Mouse (Mus musculus) hindbrain, embryonic 10.5 days (tissue): ENCODE measurements around the gene Lyrm7. TPM values are rescaled to one million over a fixed set of nuclear protein-coding genes. Genes with fewer than 3 reads are reported as not detected.

ENCODE experiments used
- DNase-seq: peaks from one replicate; pipeline ENCODE4 v3.0.0-alpha.2; 2017; ENCODE audit warnings: low spot score
- H3K27ac ChIP-seq: fragments of 300-500 bp; sonication (generic); 2 replicates; pipeline ENCODE4 v1.5.1; 2016; ENCODE audit warnings: mild to moderate bottlenecking, moderate library complexity
- H3K27me3 ChIP-seq: fragments of 300-500 bp; sonication (generic); 2 replicates; pipeline ENCODE4 v1.6.1; 2016; ENCODE audit warnings: mild to moderate bottlenecking; ENCODE audit not compliant: poor library complexity, insufficient read depth, severe bottlenecking
- H3K36me3 ChIP-seq: fragments of 300-500 bp; sonication (generic); 2 replicates; pipeline ENCODE4 v1.6.1; 2016; ENCODE audit warnings: mild to moderate bottlenecking, moderate library complexity
- H3K4me1 ChIP-seq: fragments of 300-500 bp; sonication (generic); replicated peaks from 2 replicates; pipeline ENCODE4 v1.6.1; 2016; ENCODE audit warnings: mild to moderate bottlenecking
- H3K4me3 ChIP-seq: fragments of 300-500 bp; sonication (generic); 2 replicates; pipeline ENCODE4 v1.5.1; 2016; ENCODE audit warnings: mild to moderate bottlenecking, moderate library complexity
- H3K9me3 ChIP-seq: fragments of 300-500 bp; sonication (generic); 2 replicates; pipeline ENCODE4 v1.6.1; 2016; ENCODE audit warnings: mild to moderate bottlenecking, moderate library complexity
- WGBS: fragments of 180-500 bp; shearing (Covaris S2); methylation state at CpG from one replicate; pipeline ENCODE4 v1.1.7; 2016; 5-methylcytosine and 5-hydroxymethylcytosine counted together
- polyA plus RNA-seq: library from polyadenylated mRNA; unstranded; fragments of >200 nt; fragmentation: Nextera tagmentation; extraction: Ambion mirVana; gene quantifications from 2 replicates; pipeline ENCODE4 v1.2.1, GENCODE M21; 2016

Gene Lyrm7
- polyA plus RNA-seq, 1 experiment from 2014 or later: 5.2 TPM

- DNase-seq: no peak
- Histone ChIP-seq H3K27me3 (no peaks in the 10 kb centered on the region), H3K9me3 (no peaks in the 10 kb centered on the region), H3K27ac (no peak overlapping the region), H3K4me1 (peaks cover 4% of the 10 kb centered on the region; the same call in 1 of the 2 replicates), H3K36me3 (no peaks in the 10 kb centered on the region), H3K4me3 (no peak overlapping the region)
- 92% methylated on average over 4 of the region's 4 CpGs for WGBS
Measured at GRCm38 (mm10) chr11:54805196-54805595, 55.5 kb downstream of the Lyrm7 start.

DNA sequence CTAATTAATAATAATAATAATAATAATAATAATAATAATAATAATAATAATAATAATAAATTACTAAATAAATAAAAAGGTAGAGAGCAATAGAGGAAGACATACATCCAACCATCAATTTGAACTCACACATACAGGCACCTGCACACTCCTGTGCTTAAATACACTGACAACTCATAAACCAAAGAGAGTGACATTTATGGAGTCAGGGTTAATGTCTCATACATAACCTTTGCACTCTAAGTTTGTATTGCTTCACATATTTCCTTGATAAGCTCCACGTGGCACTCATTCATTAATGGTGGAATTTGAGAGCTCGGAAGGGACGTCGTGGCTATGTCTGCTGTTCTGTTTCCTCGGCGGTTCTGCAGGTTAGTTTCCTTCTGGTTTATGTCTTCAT is 58.1 kb downstream of the Lyrm7 start:
- Histone ChIP-seq H3K4me1 (no peaks in the 10 kb centered on the region), H3K27ac (no peak overlapping the region), H3K9me3 (no peaks in the 10 kb centered on the region), H3K36me3 (no peaks in the 10 kb centered on the region), H3K4me3 (no peak overlapping the region), H3K27me3 (no peaks in the 10 kb centered on the region)
- DNase-seq: no peak
- WGBS: 81% methylated on average over 6 of the region's 6 CpGs

GRCm38 (mm10) chr11:54801791-54802558 is 58.7 kb downstream of the Lyrm7 start:
- 80% methylated on average over 6 of the region's 6 CpGs for WGBS
- no peak overlapping the region for H3K4me3 ChIP-seq
- no peak overlapping the region for H3K27ac ChIP-seq
- no peaks in the 10 kb centered on the region for H3K9me3 ChIP-seq
- no peaks in the 10 kb centered on the region for H3K36me3 ChIP-seq
- H3K27me3 ChIP-seq: no peaks in the 10 kb centered on the region
- 0 out of 2 replicates have a peak, but pooled peaks cover under 1% of the 10 kb centered on the region for H3K4me1 ChIP-seq
- no peak for DNase-seq

DNA sequence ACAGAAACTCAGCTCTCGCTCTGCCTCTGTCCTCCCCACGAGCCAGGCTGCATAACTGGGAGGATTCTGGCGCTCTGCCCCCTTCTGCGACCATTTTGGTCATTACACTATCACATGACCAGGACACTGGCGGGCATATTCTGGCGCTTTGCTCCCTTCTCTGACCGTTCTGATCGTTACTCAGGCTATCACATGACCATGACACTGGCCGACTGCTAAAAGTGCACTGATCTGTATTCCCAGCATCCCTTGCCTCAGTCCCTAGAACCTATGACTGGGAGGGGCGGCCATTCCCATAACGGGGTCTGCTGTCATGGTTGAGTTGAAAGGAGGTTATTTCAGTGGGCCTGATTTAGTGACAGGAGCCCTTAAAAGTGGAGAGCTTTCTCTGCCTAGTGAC is 64.2 kb downstream of the Lyrm7 start:
- no peaks in the 10 kb centered on the region for H3K9me3 ChIP-seq
- H3K4me1 ChIP-seq: peaks cover 15% of the 10 kb centered on the region; the same call in 1 of the 2 replicates
- no peaks in the 10 kb centered on the region for H3K36me3 ChIP-seq
- no peak overlapping the region for H3K27ac ChIP-seq
- DNase-seq: no peak
- no peaks in the 10 kb centered on the region for H3K27me3 ChIP-seq
- 89% methylated on average over 11 of the region's 11 CpGs for WGBS
- no peak overlapping the region for H3K4me3 ChIP-seq

DNA sequence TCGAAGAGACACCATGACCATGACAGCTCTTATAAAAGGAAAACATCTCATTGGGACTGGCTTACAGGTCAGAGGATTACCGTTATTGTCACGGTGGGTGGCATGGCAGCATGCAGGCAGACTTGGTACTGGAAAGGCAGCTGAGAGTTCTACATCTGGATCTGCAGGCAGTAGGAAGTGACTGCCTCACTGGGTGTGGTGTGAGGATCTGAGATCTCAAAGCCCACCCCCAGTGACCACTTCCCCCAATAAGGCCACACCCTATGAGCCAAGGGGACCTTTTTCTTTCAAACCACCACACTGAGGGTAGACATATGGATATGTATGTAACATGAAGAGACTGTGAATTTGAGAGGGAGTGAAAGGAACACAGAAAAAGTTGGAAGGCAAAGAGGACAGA is 66.0 kb downstream of the Lyrm7 start:
- 92% methylated on average over 3 of the region's 3 CpGs for WGBS
- Histone ChIP-seq H3K4me3 (no peak overlapping the region), H3K27ac (no peak overlapping the region), H3K36me3 (no peaks in the 10 kb centered on the region), H3K27me3 (no peaks in the 10 kb centered on the region), H3K4me1 (peaks cover 17% of the 10 kb centered on the region; the same call in 1 of the 2 replicates), H3K9me3 (no peaks in the 10 kb centered on the region)
- DNase-seq: no peak

GRCm38 (mm10) chr11:54793173-54793572 is 67.5 kb downstream of the Lyrm7 start:
- no peaks in the 10 kb centered on the region for H3K27me3 ChIP-seq
- no peak for DNase-seq
- H3K4me1 ChIP-seq: peaks cover 24% of the 10 kb centered on the region
- no peaks in the 10 kb centered on the region for H3K9me3 ChIP-seq
- H3K36me3 ChIP-seq: no peaks in the 10 kb centered on the region
- 67% methylated on average over 1 of the region's 1 CpGs for WGBS
- no peak overlapping the region for H3K4me3 ChIP-seq
- H3K27ac ChIP-seq: no peak overlapping the region; the same call in 1 of the 2 replicates

DNA sequence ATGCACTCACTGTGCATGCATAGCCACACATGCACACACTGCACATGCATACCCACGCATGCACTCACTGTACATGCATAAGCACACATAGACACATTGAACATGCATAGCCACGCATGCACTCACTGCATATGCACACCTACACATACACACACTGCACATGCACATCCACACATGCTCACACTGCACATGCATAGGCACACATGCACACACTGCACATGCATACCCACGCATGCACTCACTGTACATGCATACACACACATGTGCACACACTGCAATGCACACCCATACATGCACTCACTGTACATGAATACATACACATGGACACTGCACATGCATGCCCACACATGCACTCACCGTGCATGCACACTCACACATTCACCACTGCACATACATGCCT is 69.3 kb downstream of the Lyrm7 start:
- Histone ChIP-seq H3K27ac (no peak overlapping the region), H3K4me1 (peaks cover 28% of the 10 kb centered on the region), H3K27me3 (no peaks in the 10 kb centered on the region), H3K36me3 (no peaks in the 10 kb centered on the region), H3K9me3 (no peaks in the 10 kb centered on the region), H3K4me3 (no peak overlapping the region)
- 94% methylated on average over 4 of the region's 4 CpGs for WGBS
- DNase-seq: no peak

GRCm38 (mm10) chr11:54787488-54788474 is 72.9 kb downstream of the Lyrm7 start, which contains the start of gene Cdc42se2:
Gene Cdc42se2, minus strand, starts transcription at chr11:54787675.
- peaks cover 9% of the 10 kb centered on the region for H3K36me3 ChIP-seq
- H3K27me3 ChIP-seq: no peaks in the 10 kb centered on the region
- no peaks in the 10 kb centered on the region for H3K9me3 ChIP-seq
- WGBS: 3% methylated on average over 56 of the region's 56 CpGs
- H3K4me3 ChIP-seq: peak within 1 kb of the TSS; percentile 96
- peak; percentile 99 for DNase-seq
- H3K27ac ChIP-seq: peak within 1 kb of the TSS; percentile 99
- peaks cover 59% of the 10 kb centered on the region for H3K4me1 ChIP-seq

- no peaks in the 10 kb centered on the region for H3K27me3 ChIP-seq
- peak overlapping the region; percentile 96 for H3K4me3 ChIP-seq
- peaks cover 60% of the 10 kb centered on the region for H3K4me1 ChIP-seq
- H3K27ac ChIP-seq: peak overlapping the region; percentile 99
- WGBS: under 1% methylated on average over 54 of the region's 54 CpGs
- peaks cover 12% of the 10 kb centered on the region for H3K36me3 ChIP-seq
- DNase-seq: peak; percentile 75
- H3K9me3 ChIP-seq: no peaks in the 10 kb centered on the region
Measured at GRCm38 (mm10) chr11:54786858-54787487, 73.7 kb downstream of the Lyrm7 start.

GRCm38 (mm10) chr11:54785566-54785965 is 75.2 kb downstream of the Lyrm7 start:
- H3K4me1 ChIP-seq: peaks cover 60% of the 10 kb centered on the region
- H3K36me3 ChIP-seq: peaks cover 16% of the 10 kb centered on the region
- H3K27ac ChIP-seq: no peak overlapping the region
- no peak for DNase-seq
- no peaks in the 10 kb centered on the region for H3K9me3 ChIP-seq
- 88% methylated on average over 3 of the region's 3 CpGs for WGBS
- no peaks in the 10 kb centered on the region for H3K27me3 ChIP-seq
- H3K4me3 ChIP-seq: peak overlapping the region; percentile 96

- Histone ChIP-seq H3K4me1 (peaks cover 60% of the 10 kb centered on the region), H3K27ac (no peak overlapping the region), H3K27me3 (no peaks in the 10 kb centered on the region), H3K36me3 (peaks cover 16% of the 10 kb centered on the region), H3K4me3 (peak overlapping the region; percentile 96; the same call in 1 of the 2 replicates), H3K9me3 (no peaks in the 10 kb centered on the region)
- DNase-seq: no peak
- WGBS: 96% methylated on average over 3 of the region's 3 CpGs
Measured at GRCm38 (mm10) chr11:54784436-54784835, 76.3 kb downstream of the Lyrm7 start.

DNA sequence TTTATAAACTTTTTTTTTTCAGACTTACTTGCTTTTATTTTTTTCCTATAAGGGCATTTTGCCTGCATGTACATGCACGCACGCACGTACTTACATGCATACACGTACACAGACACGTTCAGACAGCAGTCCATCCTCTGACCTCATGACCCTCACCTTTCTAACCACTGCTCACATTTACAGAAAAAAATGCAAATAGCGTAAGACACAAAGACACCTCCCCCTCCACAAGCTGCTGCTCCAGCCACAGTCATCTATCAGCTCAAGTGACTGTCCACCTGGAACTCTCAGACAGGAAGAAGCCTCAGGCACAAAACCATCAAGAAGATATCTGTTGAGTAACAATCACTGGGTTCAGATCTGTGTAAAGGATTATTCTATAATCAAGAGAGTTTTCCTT is 78.5 kb downstream of the Lyrm7 start:
- no peak for DNase-seq
- peaks cover 19% of the 10 kb centered on the region for H3K36me3 ChIP-seq
- no peaks in the 10 kb centered on the region for H3K9me3 ChIP-seq
- peaks cover 56% of the 10 kb centered on the region for H3K4me1 ChIP-seq
- no peaks in the 10 kb centered on the region for H3K27me3 ChIP-seq
- 81% methylated on average over 6 of the region's 6 CpGs for WGBS
- no peak overlapping the region for H3K4me3 ChIP-seq
- H3K27ac ChIP-seq: no peak overlapping the region
